Mouse (Mus musculus): Measurements from ENCODE around the gene Xdh. TPM values are rescaled to one million over a fixed set of nuclear protein-coding genes. Genes with fewer than 3 reads are reported as not detected.

The Xdh gene
- total and polyA plus RNA-seq, 2 experiments: 71.1 to 115 TPM

DNA sequence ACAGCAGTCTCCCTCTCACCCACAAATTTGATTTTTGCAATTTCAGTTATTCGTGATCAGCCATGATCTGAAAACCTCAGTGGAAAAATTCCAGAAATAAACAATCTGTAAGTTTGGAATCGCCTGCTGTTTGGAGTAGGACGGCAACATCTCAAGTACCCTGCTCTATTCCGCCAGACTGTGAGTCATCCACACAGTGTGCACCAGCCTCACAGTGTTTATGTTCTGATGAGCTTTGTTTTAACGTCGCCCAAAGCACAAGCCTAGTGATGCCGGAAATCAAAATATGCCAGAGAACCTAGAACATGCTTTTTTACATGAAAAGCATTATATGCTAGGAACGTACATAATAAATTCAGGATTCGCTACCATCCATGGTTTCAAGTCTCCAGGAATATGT lies 14.9 kb upstream of the Xdh start:
- H3K9ac ChIP-seq (ENCODE audit: low read depth, low read length): no peak overlapping the region
- DNase-seq (ENCODE audit: extremely low read depth, low read depth, low spot score): no peak
- no peak overlapping the region for H3K27ac ChIP-seq (replicated peaks; ENCODE audit: insufficient read depth, low read depth, low read length)
- H3K4me3 ChIP-seq (ENCODE audit: insufficient read depth, low read depth, low read length): no peak overlapping the region
- 91% methylated on average over 9 of the region's 9 CpGs for WGBS
- H3K27me3 ChIP-seq (ENCODE audit: control insufficient read depth, insufficient read depth, low read length): no peaks in the 10 kb centered on the region
- peaks cover 4% of the 10 kb centered on the region; the same call in 1 of the 2 replicates for H3K4me1 ChIP-seq (ENCODE audit: control insufficient read depth, insufficient read depth, low read length)
- no peaks in the 10 kb centered on the region for H3K36me3 ChIP-seq (ENCODE audit: control insufficient read depth, insufficient read depth, low read length)
- TF ChIP-seq POLR2A (IDR thresholded peaks at IDR 0.05; ENCODE audit: extremely low read depth, insufficient read depth, low read length): no peak
- no peak for TF ChIP-seq CTCF (IDR thresholded peaks at IDR 0.05; ENCODE audit: low read depth, low read length)
- no peaks in the 10 kb centered on the region for H3K79me2 ChIP-seq (ENCODE audit: control insufficient read depth, insufficient read depth, low read length)

GRCm38 (mm10) chr17:73962628-73963043 lies 12.6 kb upstream of the Xdh start:
- no peaks in the 10 kb centered on the region for H3K36me3 ChIP-seq (ENCODE audit: control insufficient read depth, insufficient read depth, low read length)
- no peak overlapping the region for H3K9ac ChIP-seq (ENCODE audit: low read depth, low read length)
- peaks cover 4% of the 10 kb centered on the region; the same call in 1 of the 2 replicates for H3K4me1 ChIP-seq (ENCODE audit: control insufficient read depth, insufficient read depth, low read length)
- peak overlapping the region; percentile 27 for H3K27ac ChIP-seq (replicated peaks; ENCODE audit: insufficient read depth, low read depth, low read length)
- TF ChIP-seq CTCF (IDR thresholded peaks at IDR 0.05; ENCODE audit: low read depth, low read length) (no peak), POLR2A (IDR thresholded peaks at IDR 0.05; ENCODE audit: extremely low read depth, insufficient read depth, low read length) (no peak)
- no peaks in the 10 kb centered on the region for H3K27me3 ChIP-seq (ENCODE audit: control insufficient read depth, insufficient read depth, low read length)
- peak; percentile 78 for DNase-seq (ENCODE audit: extremely low read depth, low read depth, low spot score)
- 9% methylated on average over 2 of the region's 2 CpGs for WGBS
- no peaks in the 10 kb centered on the region for H3K79me2 ChIP-seq (ENCODE audit: control insufficient read depth, insufficient read depth, low read length)
- H3K4me3 ChIP-seq (ENCODE audit: insufficient read depth, low read depth, low read length): no peak overlapping the region

- Histone ChIP-seq H3K79me2 (ENCODE audit: control insufficient read depth, insufficient read depth, low read length) (no peaks in the 10 kb centered on the region), H3K9ac (ENCODE audit: low read depth, low read length) (no peak overlapping the region), H3K36me3 (ENCODE audit: control insufficient read depth, insufficient read depth, low read length) (no peaks in the 10 kb centered on the region), H3K27ac (replicated peaks; ENCODE audit: insufficient read depth, low read depth, low read length) (peak overlapping the region; percentile 50), H3K4me1 (ENCODE audit: control insufficient read depth, insufficient read depth, low read length) (peaks cover 4% of the 10 kb centered on the region; the same call in 1 of the 2 replicates), H3K27me3 (ENCODE audit: control insufficient read depth, insufficient read depth, low read length) (no peaks in the 10 kb centered on the region), H3K4me3 (ENCODE audit: insufficient read depth, low read depth, low read length) (no peak overlapping the region)
- DNase-seq (ENCODE audit: extremely low read depth, low read depth, low spot score): no peak
- 88% methylated on average over 1 of the region's 1 CpGs for WGBS
- TF ChIP-seq POLR2A (IDR thresholded peaks at IDR 0.05; ENCODE audit: extremely low read depth, insufficient read depth, low read length) (no peak), CTCF (IDR thresholded peaks at IDR 0.05; ENCODE audit: low read depth, low read length) (no peak)
These were observed 11.9 kb upstream of the Xdh start for GRCm38 (mm10) chr17:73961801-73962403.

DNA sequence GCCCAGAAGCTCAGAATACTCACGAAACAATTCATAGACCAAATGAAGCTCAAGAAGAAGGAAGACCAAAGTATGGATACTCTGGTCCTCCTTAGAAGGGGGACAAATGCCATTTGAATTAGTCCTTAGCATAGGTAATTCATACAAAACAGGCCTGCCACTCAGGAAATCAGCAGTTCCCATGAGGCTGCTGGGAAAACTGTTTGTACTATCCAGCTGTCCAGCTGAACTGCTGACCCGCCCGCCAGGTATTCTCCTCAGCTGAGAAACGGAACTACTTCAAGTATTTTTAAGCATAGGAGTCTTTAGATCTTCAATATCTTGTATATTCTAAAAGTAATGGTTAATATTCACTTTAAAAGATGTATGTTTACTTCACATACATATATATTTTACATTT lies 10.7 kb upstream of the Xdh start:
- DNase-seq (ENCODE audit: extremely low read depth, low read depth, low spot score): no peak
- Histone ChIP-seq H3K4me3 (ENCODE audit: insufficient read depth, low read depth, low read length) (no peak overlapping the region), H3K9ac (ENCODE audit: low read depth, low read length) (no peak overlapping the region), H3K36me3 (ENCODE audit: control insufficient read depth, insufficient read depth, low read length) (no peaks in the 10 kb centered on the region), H3K79me2 (ENCODE audit: control insufficient read depth, insufficient read depth, low read length) (no peaks in the 10 kb centered on the region), H3K4me1 (ENCODE audit: control insufficient read depth, insufficient read depth, low read length) (peaks cover 4% of the 10 kb centered on the region; the same call in 1 of the 2 replicates), H3K27me3 (ENCODE audit: control insufficient read depth, insufficient read depth, low read length) (no peaks in the 10 kb centered on the region), H3K27ac (replicated peaks; ENCODE audit: insufficient read depth, low read depth, low read length) (no peak overlapping the region)
- TF ChIP-seq CTCF (IDR thresholded peaks at IDR 0.05; ENCODE audit: low read depth, low read length) (no peak), POLR2A (IDR thresholded peaks at IDR 0.05; ENCODE audit: extremely low read depth, insufficient read depth, low read length) (no peak)
- 91% methylated on average over 4 of the region's 4 CpGs for WGBS

DNA sequence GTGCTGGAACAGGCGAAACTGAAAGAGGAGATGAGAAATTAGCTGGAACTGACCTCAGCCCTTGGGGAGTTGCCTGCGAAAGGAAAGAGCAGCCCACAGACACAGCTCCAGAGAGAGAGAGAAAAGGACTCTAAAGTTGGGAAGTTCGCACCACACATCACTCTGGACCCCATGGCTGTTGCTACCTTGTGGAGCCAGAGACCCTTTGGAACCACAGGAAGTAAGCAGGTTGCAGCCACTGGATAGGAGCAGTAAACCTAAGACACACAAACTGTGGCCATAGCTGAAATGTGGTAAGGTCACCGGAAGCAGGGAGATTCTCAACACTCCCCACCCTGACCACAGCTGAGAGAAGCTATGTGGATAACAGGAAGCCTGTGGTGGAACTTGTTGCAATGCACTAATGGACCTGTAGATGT lies 2.1 kb upstream of the Xdh start:
- H3K4me3 ChIP-seq (ENCODE audit: insufficient read depth, low read depth, low read length): no peak overlapping the region
- no peaks in the 10 kb centered on the region for H3K36me3 ChIP-seq (ENCODE audit: control insufficient read depth, insufficient read depth, low read length)
- no peak overlapping the region for H3K9ac ChIP-seq (ENCODE audit: low read depth, low read length)
- H3K79me2 ChIP-seq (ENCODE audit: control insufficient read depth, insufficient read depth, low read length): peaks cover 3% of the 10 kb centered on the region; the same call in 1 of the 2 replicates
- H3K4me1 ChIP-seq (ENCODE audit: control insufficient read depth, insufficient read depth, low read length): peaks cover 17% of the 10 kb centered on the region; the same call in 1 of the 2 replicates
- no peaks in the 10 kb centered on the region for H3K27me3 ChIP-seq (ENCODE audit: control insufficient read depth, insufficient read depth, low read length)
- 79% methylated on average over 4 of the region's 4 CpGs for WGBS
- TF ChIP-seq POLR2A (IDR thresholded peaks at IDR 0.05; ENCODE audit: extremely low read depth, insufficient read depth, low read length) (no peak), CTCF (IDR thresholded peaks at IDR 0.05; ENCODE audit: low read depth, low read length) (no peak)
- no peak for DNase-seq (ENCODE audit: extremely low read depth, low read depth, low spot score)
- H3K27ac ChIP-seq (replicated peaks; ENCODE audit: insufficient read depth, low read depth, low read length): peak overlapping the region; percentile 25; the same call in 1 of the 2 replicates

GRCm38 (mm10) chr17:73950970-73951369 lies 974 bp upstream of the Xdh start:
- H3K79me2 ChIP-seq (ENCODE audit: control insufficient read depth, insufficient read depth, low read length): peaks cover 10% of the 10 kb centered on the region; the same call in 1 of the 2 replicates
- H3K36me3 ChIP-seq (ENCODE audit: control insufficient read depth, insufficient read depth, low read length): no peaks in the 10 kb centered on the region
- H3K27ac ChIP-seq (replicated peaks; ENCODE audit: insufficient read depth, low read depth, low read length): peak overlapping the region; percentile 46
- no peak for TF ChIP-seq POLR2A (IDR thresholded peaks at IDR 0.05; ENCODE audit: extremely low read depth, insufficient read depth, low read length)
- TF ChIP-seq CTCF (IDR thresholded peaks at IDR 0.05; ENCODE audit: low read depth, low read length): no peak
- DNase-seq (ENCODE audit: extremely low read depth, low read depth, low spot score): no peak
- 88% methylated on average over 5 of the region's 5 CpGs for WGBS
- H3K4me3 ChIP-seq (ENCODE audit: insufficient read depth, low read depth, low read length): no peak overlapping the region
- no peak overlapping the region for H3K9ac ChIP-seq (ENCODE audit: low read depth, low read length)
- H3K4me1 ChIP-seq (ENCODE audit: control insufficient read depth, insufficient read depth, low read length): peaks cover 19% of the 10 kb centered on the region; the same call in 1 of the 2 replicates
- H3K27me3 ChIP-seq (ENCODE audit: control insufficient read depth, insufficient read depth, low read length): no peaks in the 10 kb centered on the region

Data from liver, adult 2 months (tissue).